Mouse (Mus musculus): ENCODE results near the gene Nbr1. TPM values are rescaled to one million over a fixed set of nuclear protein-coding genes. Genes with fewer than 3 reads are reported as not detected.
A peak's percentile ranks its signal among the peaks of the same experiment; 100 is the strongest.
"Not testable (repeated sequence)": the region's sequence is repeated elsewhere in the genome, so short reads cannot be mapped to it uniquely, and the experiment has no call there.

Gene Nbr1
- polyA plus RNA-seq, 1 experiment from 2014 or later, result 57.2 TPM

DNA sequence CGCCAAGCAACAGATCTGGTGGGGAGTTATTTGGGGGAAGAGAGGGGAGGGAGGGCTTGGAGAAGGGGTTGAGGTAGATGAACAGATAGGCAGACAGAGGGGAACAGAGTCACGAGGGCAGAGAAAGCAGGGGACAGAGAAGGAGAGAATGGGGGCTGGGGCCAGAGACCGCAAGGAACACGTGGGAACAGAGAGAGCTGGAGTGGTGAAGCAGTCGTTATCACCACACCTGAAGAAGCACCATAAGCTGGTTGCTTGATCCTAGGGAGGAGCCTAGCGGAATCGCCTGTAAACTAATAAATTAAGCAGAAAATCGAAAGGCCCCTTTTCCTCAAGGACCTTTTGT is 74.7 kb downstream of the Nbr1 start:
- H3K9ac ChIP-seq (replicated peaks; ENCODE audit: low read depth), result peak overlapping the region; percentile 67
- H3K27me3 ChIP-seq (replicated peaks; ENCODE audit: insufficient read depth, low read length), result no peaks in the 10 kb centered on the region
- ATAC-seq (peak; percentile 8), DNase-seq (ENCODE audit: low spot score) (peak; percentile 9)
- 3% methylated on average over 8 of the region's 8 CpGs for WGBS
- H3K36me3 ChIP-seq (ENCODE audit: insufficient read depth, low read length), result no peaks in the 10 kb centered on the region
- peak overlapping the region; percentile 84 for H3K4me2 ChIP-seq (replicated peaks; ENCODE audit: low read depth, low read length)
- no peaks in the 10 kb centered on the region for H3K4me1 ChIP-seq (ENCODE audit: insufficient read depth, low read depth, low read length)
- no peaks in the 10 kb centered on the region for H3K9me3 ChIP-seq (ENCODE audit: low read length)
- TF ChIP-seq CTCF (IDR thresholded peaks at IDR 0.05), result no peak
- TF ChIP-seq EP300 (IDR thresholded peaks at IDR 0.05), result no peak
- H3K27ac ChIP-seq (ENCODE audit: low read length), result 0 out of 2 replicates have a peak overlapping the region, but pooled peaks have one; percentile 97
- H3K4me3 ChIP-seq (ENCODE audit: low read depth, low read length), result peak overlapping the region; percentile 70

DNA sequence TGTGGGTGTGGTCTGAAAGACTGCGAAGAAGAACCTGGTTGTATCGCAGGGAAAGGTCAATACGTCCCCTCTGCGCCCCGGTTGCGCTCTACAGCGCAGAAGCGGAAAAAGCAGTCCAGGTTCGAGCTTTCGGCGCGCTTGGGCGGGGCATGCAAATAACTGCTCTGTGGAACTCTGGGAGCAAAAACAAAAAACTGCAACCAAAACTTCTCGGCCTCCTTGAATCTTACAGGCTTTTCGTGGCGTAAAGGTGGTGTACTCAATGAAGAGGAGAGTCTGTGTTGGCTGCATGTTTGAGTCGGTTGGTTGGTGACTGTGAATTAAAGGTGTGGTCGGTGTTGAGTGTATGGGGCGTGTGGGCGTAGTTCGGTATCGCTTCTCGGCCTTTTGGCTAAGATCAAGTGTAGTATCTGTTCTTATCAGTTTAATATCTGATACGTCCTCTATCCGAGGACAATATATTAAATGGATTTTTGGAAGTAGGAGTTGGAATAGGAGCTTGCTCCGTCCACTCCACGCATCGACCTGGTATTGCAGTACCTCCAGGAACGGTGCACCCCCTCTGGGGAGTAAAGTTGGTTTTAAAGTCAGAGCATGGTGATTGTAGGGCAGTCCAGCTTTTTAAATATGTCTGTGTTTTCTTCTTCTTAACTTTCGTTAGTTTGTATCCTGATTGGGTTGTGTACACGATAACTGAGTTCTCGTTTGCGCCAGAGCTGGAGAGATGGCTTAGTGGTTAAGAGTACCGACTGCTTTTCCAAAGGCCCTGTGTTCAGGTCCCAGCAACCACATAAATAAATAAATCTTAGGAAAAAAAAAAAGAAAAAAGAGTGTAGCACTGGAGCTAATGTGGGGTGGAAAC is 75.3 kb downstream of the Nbr1 start, which contains the start of gene Rdm1:
Gene Rdm1 (plus strand): TSS at position 201 of the 862 bp plus-strand sequence.
- under 1% methylated on average over 32 of the region's 34 CpGs for whole genome bisulfite sequencing
- ATAC-seq, result peak; percentile 89

DNA sequence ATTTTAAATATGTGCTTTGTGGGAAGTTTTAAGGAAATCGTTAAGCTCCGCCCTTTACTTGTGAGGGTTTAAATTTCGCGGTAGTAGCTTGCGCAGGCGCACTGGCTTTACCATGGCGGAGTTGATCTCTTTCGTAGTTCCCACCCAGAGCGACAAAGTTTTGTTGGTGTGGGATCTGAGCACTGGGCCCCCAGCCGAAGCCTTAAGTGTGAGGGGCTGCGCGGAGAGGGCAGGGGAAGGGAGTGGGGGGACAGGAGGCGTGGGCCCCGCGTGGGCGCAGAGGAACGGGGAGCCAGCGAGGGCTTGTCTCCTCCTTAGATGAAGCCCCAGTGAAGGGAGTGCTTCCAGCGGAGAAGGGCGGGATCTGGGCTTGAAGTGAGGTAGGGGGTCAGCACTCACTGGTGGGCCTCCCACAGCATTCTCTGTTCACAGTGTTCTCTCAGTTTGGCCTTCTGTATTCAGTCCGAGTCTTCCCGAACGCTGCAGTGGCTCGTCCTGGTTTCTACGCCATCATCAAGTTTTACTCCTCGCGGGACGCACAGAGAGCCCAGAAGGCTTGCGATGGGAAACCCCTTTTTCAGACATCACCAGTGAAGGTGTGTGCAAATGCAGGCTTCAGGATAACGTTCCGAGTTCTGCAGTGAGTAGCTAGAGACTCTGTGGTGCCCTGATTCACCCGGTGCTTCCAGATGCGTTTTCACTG is 76.1 kb downstream of the Nbr1 start:
- peak; percentile 35 for ATAC-seq
- Histone ChIP-seq H3K4me1 (ENCODE audit: insufficient read depth, low read depth, low read length) (no peaks in the 10 kb centered on the region), H3K27me3 (replicated peaks; ENCODE audit: insufficient read depth, low read length) (no peaks in the 10 kb centered on the region), H3K4me2 (replicated peaks; ENCODE audit: low read depth, low read length) (peak overlapping the region; percentile 84), H3K27ac (ENCODE audit: low read length) (peak overlapping the region; percentile 87), H3K36me3 (ENCODE audit: insufficient read depth, low read length) (no peaks in the 10 kb centered on the region), H3K4me3 (ENCODE audit: low read depth, low read length) (peak overlapping the region; percentile 70), H3K9ac (replicated peaks; ENCODE audit: low read depth) (peak overlapping the region; percentile 65), H3K9me3 (ENCODE audit: low read length) (no peaks in the 10 kb centered on the region)
- under 1% methylated on average over 33 of the region's 33 CpGs for WGBS
- no peak for DNase-seq (ENCODE audit: low spot score)
- TF ChIP-seq CTCF (IDR thresholded peaks at IDR 0.05) (no peak), EP300 (IDR thresholded peaks at IDR 0.05) (no peak)

More for the DNA sequence above, 75.3 kb downstream of the Nbr1 start, which contains the start of gene Rdm1:
- TF ChIP-seq CTCF (IDR thresholded peaks at IDR 0.05) (peak; percentile 14), EP300 (IDR thresholded peaks at IDR 0.05) (no peak; the same call in none of the 2 replicates)
- peak within 1 kb of the TSS; percentile 70 for H3K4me3 ChIP-seq (ENCODE audit: low read depth, low read length)
- no peaks in the 10 kb centered on the region for H3K4me1 ChIP-seq (ENCODE audit: insufficient read depth, low read depth, low read length)
- no peaks in the 10 kb centered on the region for H3K27me3 ChIP-seq (replicated peaks; ENCODE audit: insufficient read depth, low read length)
- H3K36me3 ChIP-seq (ENCODE audit: insufficient read depth, low read length), result no peaks in the 10 kb centered on the region
- peak within 1 kb of the TSS; percentile 97 for H3K27ac ChIP-seq (ENCODE audit: low read length)
- peak within 1 kb of the TSS; percentile 84 for H3K4me2 ChIP-seq (replicated peaks; ENCODE audit: low read depth, low read length)
- no peaks in the 10 kb centered on the region for H3K9me3 ChIP-seq (ENCODE audit: low read length)
- H3K9ac ChIP-seq (replicated peaks; ENCODE audit: low read depth), result peak within 1 kb of the TSS; percentile 67
- peak; percentile 93 for DNase-seq (ENCODE audit: low spot score)

DNA sequence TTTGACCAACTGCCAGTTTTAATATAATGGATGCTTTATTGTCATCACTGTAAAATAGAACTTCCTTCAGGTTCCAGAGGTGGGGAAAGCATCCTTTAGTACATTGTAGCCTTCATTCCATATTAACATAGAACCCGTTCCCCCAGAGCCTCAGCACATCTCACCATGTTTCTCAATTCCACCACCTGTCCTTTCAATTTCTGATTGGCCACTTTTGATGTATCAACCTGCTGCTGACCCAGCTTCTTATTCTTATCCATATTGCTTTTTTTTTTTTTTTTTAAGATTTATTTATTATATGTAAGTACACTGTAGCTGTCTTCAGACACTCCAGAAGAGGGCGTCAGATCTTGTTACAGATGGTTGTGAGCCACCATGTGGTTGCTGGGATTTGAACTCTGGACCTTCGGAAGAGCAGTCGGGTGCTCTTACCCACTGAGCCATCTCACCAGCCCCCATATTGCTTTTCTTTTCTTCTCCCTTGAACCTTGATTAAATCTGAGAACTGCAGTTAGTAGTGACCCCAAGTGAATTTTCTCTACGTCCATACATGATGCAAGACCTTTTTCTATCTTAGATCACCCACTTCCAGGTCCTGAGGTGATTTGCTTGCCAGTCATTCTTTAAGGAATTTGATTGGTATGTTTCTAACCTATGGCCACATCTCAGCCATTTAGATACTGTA is 76.9 kb downstream of the Nbr1 start:
- not testable (repeated sequence) for H3K4me1 ChIP-seq (ENCODE audit: insufficient read depth, low read depth, low read length); H3K36me3 ChIP-seq (ENCODE audit: insufficient read depth, low read length); DNase-seq (ENCODE audit: low spot score); H3K27me3 ChIP-seq (replicated peaks; ENCODE audit: insufficient read depth, low read length); H3K27ac ChIP-seq (ENCODE audit: low read length); H3K9ac ChIP-seq (replicated peaks; ENCODE audit: low read depth); H3K9me3 ChIP-seq (ENCODE audit: low read length); ATAC-seq
- H3K4me3 ChIP-seq (ENCODE audit: low read depth, low read length), result peak overlapping the region; percentile 70; the same call in 1 of the 2 replicates
- peak overlapping the region; percentile 84; the same call in 1 of the 2 replicates for H3K4me2 ChIP-seq (replicated peaks; ENCODE audit: low read depth, low read length)
- WGBS, result 64% methylated on average over 4 of the region's 5 CpGs

Other genes with a start within 250 kb of the Nbr1 start
- 149 and 152 TPM in 2 replicates for gene Becn1, start 249.9 kb upstream of the Nbr1 start, polyA plus RNA-seq (2015; fragmentation: Nextera tagmentation; extraction: Ambion mirVana)
- gene Psme3, start 235.9 kb upstream of the Nbr1 start, polyA plus RNA-seq (2015; fragmentation: Nextera tagmentation; extraction: Ambion mirVana), result 44.1 and 47.4 TPM in 2 replicates
- 0.44 and 0.45 TPM in 2 replicates for gene Aoc2, start 227.1 kb upstream of the Nbr1 start, polyA plus RNA-seq (2015; fragmentation: Nextera tagmentation; extraction: Ambion mirVana)
- 1.6 and 1.9 TPM in 2 replicates for gene Aoc3, start 221.5 kb upstream of the Nbr1 start, polyA plus RNA-seq (2015; fragmentation: Nextera tagmentation; extraction: Ambion mirVana)
- 0.07 TPM in 1 of 2 replicates, not detected in the other for gene G6pc, start 184.6 kb upstream of the Nbr1 start, polyA plus RNA-seq (2015; fragmentation: Nextera tagmentation; extraction: Ambion mirVana)
- gene Aarsd1, start 134.5 kb upstream of the Nbr1 start, polyA plus RNA-seq (2015; fragmentation: Nextera tagmentation; extraction: Ambion mirVana), result 26.5 and 27.0 TPM in 2 replicates
- 2.6 and 2.9 TPM in 2 replicates for gene Gm27029, start 127.4 kb upstream of the Nbr1 start, polyA plus RNA-seq (2015; fragmentation: Nextera tagmentation; extraction: Ambion mirVana)
- gene Rundc1, start 127.1 kb upstream of the Nbr1 start, polyA plus RNA-seq (2015; fragmentation: Nextera tagmentation; extraction: Ambion mirVana), result 14.3 and 15.5 TPM in 2 replicates
- 6.5 and 7.3 TPM in 2 replicates for gene Ptges3l, start 126.8 kb upstream of the Nbr1 start, polyA plus RNA-seq (2015; fragmentation: Nextera tagmentation; extraction: Ambion mirVana)
- 221 and 251 TPM in 2 replicates for gene Rpl27, start 109.9 kb upstream of the Nbr1 start, polyA plus RNA-seq (2015; fragmentation: Nextera tagmentation; extraction: Ambion mirVana)
- gene Ifi35, start 103.7 kb upstream of the Nbr1 start, polyA plus RNA-seq (2015; fragmentation: Nextera tagmentation; extraction: Ambion mirVana), result 48.1 and 50.6 TPM in 2 replicates
- gene Rnd2, start 87.2 kb upstream of the Nbr1 start, polyA plus RNA-seq (2015; fragmentation: Nextera tagmentation; extraction: Ambion mirVana), result 7.5 and 9.4 TPM in 2 replicates
- 76.4 and 88.1 TPM in 2 replicates for gene Vat1, start 85.9 kb upstream of the Nbr1 start, polyA plus RNA-seq (2015; fragmentation: Nextera tagmentation; extraction: Ambion mirVana)
- 0.42 and 1.5 TPM in 2 replicates for gene Brca1, start 194 bp upstream of the Nbr1 start, polyA plus RNA-seq (2015; fragmentation: Nextera tagmentation; extraction: Ambion mirVana)
- gene Tmem106a, start 30.1 kb downstream of the Nbr1 start, polyA plus RNA-seq (2015; fragmentation: Nextera tagmentation; extraction: Ambion mirVana), result 7.6 TPM in 2 replicates
- not detected in 2 replicates for gene Gm11634, start 47.1 kb downstream of the Nbr1 start, polyA plus RNA-seq (2015; fragmentation: Nextera tagmentation; extraction: Ambion mirVana)
- 20.1 and 34.1 TPM in 2 replicates for gene Rdm1, start 75.0 kb downstream of the Nbr1 start, polyA plus RNA-seq (2015; fragmentation: Nextera tagmentation; extraction: Ambion mirVana)
- 25.2 and 33.1 TPM in 2 replicates for gene Arl4d, start 113.4 kb downstream of the Nbr1 start, polyA plus RNA-seq (2015; fragmentation: Nextera tagmentation; extraction: Ambion mirVana)
- gene Dhx8, start 180.8 kb downstream of the Nbr1 start, polyA plus RNA-seq (2015; fragmentation: Nextera tagmentation; extraction: Ambion mirVana), result 16.4 and 20.3 TPM in 2 replicates
- gene Etv4, start 233.2 kb downstream of the Nbr1 start, polyA plus RNA-seq (2015; fragmentation: Nextera tagmentation; extraction: Ambion mirVana), result 1.2 TPM in 2 replicates

All from lung, postnatal 0 days (tissue).